Mouse (Mus musculus): Measurements from ENCODE around the gene D330045A20Rik.
"Not testable (repeated sequence)": the region's sequence is repeated elsewhere in the genome, so short reads cannot be mapped to it uniquely, and the experiment has no call there.

Gene D330045A20Rik

GRCm38 (mm10) chrX:139480022-139480894 lies at the start of gene D330045A20Rik:
Gene D330045A20Rik, plus strand, starts transcription at chrX:139480367.
- DNase-seq (ENCODE audit: low spot score): no peak

- no peak for DNase-seq (ENCODE audit: low spot score)
These were observed 47.6 kb upstream of the D330045A20Rik start for GRCm38 (mm10) chrX:139432550-139432949.

- no peak for DNase-seq (ENCODE audit: low spot score)
These were observed 45.0 kb upstream of the D330045A20Rik start for GRCm38 (mm10) chrX:139435202-139435601.

GRCm38 (mm10) chrX:139441057-139441456 lies 39.1 kb upstream of the D330045A20Rik start:
- not testable (repeated sequence) for DNase-seq (ENCODE audit: low spot score)

- no peak for DNase-seq (ENCODE audit: low spot score)
These were observed 23.4 kb upstream of the D330045A20Rik start for GRCm38 (mm10) chrX:139456812-139457211.

GRCm38 (mm10) chrX:139482083-139482482 lies 1.9 kb downstream of the D330045A20Rik start:
- no peak for DNase-seq (ENCODE audit: low spot score)

GRCm38 (mm10) chrX:139484974-139485373 lies 4.8 kb downstream of the D330045A20Rik start:
- no peak for DNase-seq (ENCODE audit: low spot score)

- no peak for DNase-seq (ENCODE audit: low spot score)
These were observed 36.0 kb downstream of the D330045A20Rik start for GRCm38 (mm10) chrX:139516156-139516555.

- DNase-seq (ENCODE audit: low spot score): no peak
These were observed 39.1 kb downstream of the D330045A20Rik start for GRCm38 (mm10) chrX:139519251-139519650.

GRCm38 (mm10) chrX:139524303-139525091 lies 44.3 kb downstream of the D330045A20Rik start:
- DNase-seq (ENCODE audit: low spot score): no peak

- DNase-seq (ENCODE audit: low spot score): no peak
These were observed 45.6 kb downstream of the D330045A20Rik start for GRCm38 (mm10) chrX:139525724-139526123.

GRCm38 (mm10) chrX:139526984-139527383 lies 46.8 kb downstream of the D330045A20Rik start:
- no peak for DNase-seq (ENCODE audit: low spot score)

GRCm38 (mm10) chrX:139529678-139530077 lies 49.5 kb downstream of the D330045A20Rik start:
- DNase-seq (ENCODE audit: low spot score): no peak

- no peak for DNase-seq (ENCODE audit: low spot score)
These were observed 52.1 kb downstream of the D330045A20Rik start for GRCm38 (mm10) chrX:139532293-139532692.

GRCm38 (mm10) chrX:139537641-139538397 lies 57.7 kb downstream of the D330045A20Rik start:
- DNase-seq (ENCODE audit: low spot score): no peak

- DNase-seq (ENCODE audit: low spot score): no peak
These were observed 63.6 kb downstream of the D330045A20Rik start for GRCm38 (mm10) chrX:139543726-139544125.

GRCm38 (mm10) chrX:139550456-139550855 lies 70.3 kb downstream of the D330045A20Rik start:
- no peak for DNase-seq (ENCODE audit: low spot score)

- DNase-seq (ENCODE audit: low spot score): no peak
These were observed 71.9 kb downstream of the D330045A20Rik start for GRCm38 (mm10) chrX:139552090-139552489.

- DNase-seq (ENCODE audit: low spot score): no peak
These were observed 82.2 kb downstream of the D330045A20Rik start for GRCm38 (mm10) chrX:139562255-139562924.

- no peak for DNase-seq (ENCODE audit: low spot score)
These were observed 82.8 kb downstream of the D330045A20Rik start, which contains the start of gene Rnf128 for GRCm38 (mm10) chrX:139562925-139563461. Gene Rnf128, plus strand, starts transcription at chrX:139563316.

- DNase-seq (ENCODE audit: low spot score): no peak
These were observed 89.9 kb downstream of the D330045A20Rik start for GRCm38 (mm10) chrX:139570054-139570453.

Data from ovary, postnatal 10 days (tissue).